Mouse (Mus musculus): ENCODE results near the gene Scoc. TPM values are rescaled to one million over a fixed set of nuclear protein-coding genes. Genes with fewer than 3 reads are reported as not detected.

The Scoc gene
- polyA plus RNA-seq, 1 experiment from 2014 or later, result 99.0 TPM

DNA sequence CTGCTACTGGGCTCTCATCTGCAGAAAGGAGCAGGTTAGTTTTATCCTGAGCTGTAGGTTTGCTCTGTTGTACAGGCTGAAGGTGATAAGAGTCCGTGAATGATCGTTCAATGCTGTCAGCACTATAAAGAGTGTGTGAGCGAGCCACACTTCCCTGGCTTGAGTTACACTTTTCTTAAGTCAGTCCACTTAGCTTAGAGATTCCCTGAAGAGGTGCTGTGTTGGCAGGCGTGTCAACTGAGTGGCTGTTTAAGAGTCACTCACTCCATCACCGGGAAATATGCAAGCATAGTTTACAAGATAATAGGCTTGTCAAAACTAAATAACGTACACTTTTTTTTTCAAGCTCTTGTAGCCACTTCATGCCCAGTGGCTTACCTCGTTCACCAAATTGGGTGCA lies 31.2 kb downstream of the Scoc start:
- ATAC-seq (ENCODE audit: insufficient number of reproducible peaks, low FRiP score, low TSS enrichment, low read depth), result no peak
- Histone ChIP-seq H3K27me3 (no peaks in the 10 kb centered on the region), H3K4me1 (no peaks in the 10 kb centered on the region), H3K9ac (no peak overlapping the region), H3K36me3 (no peaks in the 10 kb centered on the region), H3K27ac (replicated peaks) (no peak overlapping the region), H3K4me3 (replicated peaks) (no peak overlapping the region), H3K4me2 (replicated peaks) (no peak overlapping the region), H3K9me3 (replicated peaks) (no peaks in the 10 kb centered on the region)
- 67% methylated on average over 7 of the region's 7 CpGs for WGBS

DNA sequence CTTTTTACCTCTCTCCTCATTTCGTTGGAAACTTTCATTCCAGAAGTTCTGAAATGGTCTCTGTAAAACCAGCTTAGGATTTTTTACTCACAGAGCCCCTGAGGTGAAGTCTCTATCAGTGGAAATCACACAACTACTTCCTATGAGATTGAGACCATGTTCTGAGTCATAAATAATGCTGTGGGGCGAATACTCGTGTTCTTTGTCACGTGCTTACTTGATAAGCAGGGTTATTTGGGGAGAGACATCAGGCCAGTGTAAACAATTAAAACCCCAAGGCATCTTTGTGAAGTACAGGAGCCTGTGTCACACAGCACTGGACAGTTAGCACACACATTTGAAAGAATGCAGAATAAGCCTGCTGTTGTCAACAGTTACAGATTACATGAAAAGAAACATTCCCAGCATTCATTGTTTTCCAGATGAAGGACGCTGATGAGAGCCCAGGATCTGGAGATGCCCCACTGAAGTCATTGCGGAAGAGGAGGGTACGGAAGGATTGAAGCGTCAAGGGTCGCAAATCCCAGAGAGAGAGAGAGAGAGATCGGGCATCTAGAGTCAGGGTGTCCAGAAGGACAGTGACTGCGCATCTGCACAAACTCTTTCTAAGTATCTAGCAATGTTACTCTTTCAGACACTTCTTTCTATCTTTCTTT lies 32.0 kb downstream of the Scoc start:
- Histone ChIP-seq H3K9me3 (replicated peaks) (no peaks in the 10 kb centered on the region), H3K27me3 (no peaks in the 10 kb centered on the region), H3K4me1 (no peaks in the 10 kb centered on the region), H3K4me2 (replicated peaks) (no peak overlapping the region), H3K9ac (no peak overlapping the region), H3K27ac (replicated peaks) (no peak overlapping the region), H3K36me3 (no peaks in the 10 kb centered on the region), H3K4me3 (replicated peaks) (no peak overlapping the region)
- WGBS, result 76% methylated on average over 11 of the region's 11 CpGs
- ATAC-seq (ENCODE audit: insufficient number of reproducible peaks, low FRiP score, low TSS enrichment, low read depth), result no peak

DNA sequence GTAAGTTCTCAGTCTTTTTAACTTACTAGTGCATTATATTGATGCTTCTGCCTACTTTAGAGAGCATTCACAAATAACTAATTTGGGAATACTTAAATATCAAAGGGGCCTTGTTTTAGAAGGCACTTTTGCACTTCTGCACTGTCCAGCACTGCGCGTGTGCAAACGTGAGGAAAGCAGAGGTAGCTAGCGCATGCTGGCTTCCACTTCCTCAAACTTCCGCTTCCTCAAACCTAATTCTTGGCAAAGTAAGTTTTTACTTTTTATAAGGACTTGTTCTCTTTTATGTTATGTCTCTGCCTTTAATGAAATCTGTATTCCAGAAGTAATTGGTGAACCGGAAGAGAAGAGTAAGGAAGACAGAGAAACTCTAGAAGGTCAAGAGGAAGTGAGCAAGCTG lies 33.0 kb downstream of the Scoc start:
- no peaks in the 10 kb centered on the region for H3K27me3 ChIP-seq
- ATAC-seq (ENCODE audit: insufficient number of reproducible peaks, low FRiP score, low TSS enrichment, low read depth), result no peak
- no peak overlapping the region for H3K4me3 ChIP-seq (replicated peaks)
- no peak overlapping the region for H3K9ac ChIP-seq
- H3K36me3 ChIP-seq, result no peaks in the 10 kb centered on the region
- no peak overlapping the region for H3K4me2 ChIP-seq (replicated peaks)
- WGBS, result 86% methylated on average over 6 of the region's 6 CpGs
- H3K9me3 ChIP-seq (replicated peaks), result no peaks in the 10 kb centered on the region
- no peaks in the 10 kb centered on the region for H3K4me1 ChIP-seq
- no peak overlapping the region for H3K27ac ChIP-seq (replicated peaks)

DNA sequence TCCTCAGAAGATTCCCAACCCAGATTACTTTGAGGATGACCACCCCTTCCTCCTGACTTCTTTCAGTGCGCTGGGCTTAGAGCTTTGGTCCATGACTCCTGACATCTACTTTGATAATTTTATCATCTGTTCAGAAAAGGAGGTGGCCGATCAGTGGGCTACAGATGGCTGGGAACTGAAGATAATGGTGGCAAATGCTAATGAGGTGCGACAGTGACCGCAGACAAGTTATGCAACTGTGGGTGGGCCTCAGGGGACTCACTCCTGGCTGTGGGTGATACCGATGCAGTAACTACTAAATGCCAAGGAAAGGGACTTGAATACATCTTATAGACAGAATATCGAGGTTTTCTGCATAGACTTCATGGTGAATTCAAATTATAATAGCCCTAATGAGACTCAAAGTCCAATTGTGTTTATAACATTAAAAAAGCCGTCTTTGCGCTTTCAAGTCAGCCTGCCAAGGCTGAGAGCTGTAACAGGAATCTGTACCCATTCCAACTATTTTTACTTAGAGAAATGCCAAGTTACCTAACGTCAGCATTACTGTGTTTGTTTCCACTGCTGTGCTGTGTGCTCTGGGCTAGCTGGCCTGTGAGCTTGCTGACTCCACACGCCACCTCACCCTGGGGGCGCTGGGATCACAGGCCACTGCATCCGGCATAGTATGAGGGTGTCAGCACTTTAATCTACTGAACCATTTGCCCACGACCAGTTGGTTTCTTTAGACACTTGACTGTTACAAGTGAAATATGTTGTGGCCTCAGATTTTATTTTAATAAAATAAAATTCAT lies 35.0 kb downstream of the Scoc start:
- 70% methylated on average over 13 of the region's 13 CpGs for WGBS
- Histone ChIP-seq H3K9ac (no peak overlapping the region), H3K4me2 (replicated peaks) (no peak overlapping the region), H3K4me3 (replicated peaks) (no peak overlapping the region), H3K4me1 (no peaks in the 10 kb centered on the region), H3K27ac (replicated peaks) (no peak overlapping the region), H3K27me3 (no peaks in the 10 kb centered on the region), H3K9me3 (replicated peaks) (no peaks in the 10 kb centered on the region), H3K36me3 (no peaks in the 10 kb centered on the region)
- no peak for ATAC-seq (ENCODE audit: insufficient number of reproducible peaks, low FRiP score, low TSS enrichment, low read depth)

DNA sequence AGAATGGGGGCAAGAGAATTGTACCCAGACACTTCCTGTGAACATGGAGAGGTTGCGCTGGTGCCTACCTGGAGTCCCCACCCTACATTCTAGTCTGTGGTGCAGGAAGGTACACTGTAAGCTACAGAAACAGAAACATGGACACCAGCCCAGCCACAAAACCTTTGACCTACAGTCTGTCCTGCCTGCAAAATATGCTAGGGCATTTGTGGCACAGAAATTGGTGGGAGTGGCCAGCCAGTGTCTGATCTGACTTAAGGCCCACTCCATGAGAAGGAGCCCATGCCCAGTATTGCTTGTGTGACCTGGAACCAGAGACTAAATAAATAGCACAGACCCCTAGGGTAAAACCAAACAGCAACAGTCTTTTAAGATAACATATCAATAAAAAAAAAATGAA lies 36.8 kb downstream of the Scoc start:
- no peak for ATAC-seq (ENCODE audit: insufficient number of reproducible peaks, low FRiP score, low TSS enrichment, low read depth)
- no peaks in the 10 kb centered on the region for H3K4me1 ChIP-seq
- no peaks in the 10 kb centered on the region for H3K9me3 ChIP-seq (replicated peaks)
- H3K27me3 ChIP-seq, result no peaks in the 10 kb centered on the region
- H3K27ac ChIP-seq (replicated peaks), result no peak overlapping the region
- no peak overlapping the region for H3K4me3 ChIP-seq (replicated peaks)
- WGBS, result 100% methylated on average over 1 of the region's 1 CpGs
- no peaks in the 10 kb centered on the region for H3K36me3 ChIP-seq
- no peak overlapping the region for H3K4me2 ChIP-seq (replicated peaks)
- H3K9ac ChIP-seq, result no peak overlapping the region

DNA sequence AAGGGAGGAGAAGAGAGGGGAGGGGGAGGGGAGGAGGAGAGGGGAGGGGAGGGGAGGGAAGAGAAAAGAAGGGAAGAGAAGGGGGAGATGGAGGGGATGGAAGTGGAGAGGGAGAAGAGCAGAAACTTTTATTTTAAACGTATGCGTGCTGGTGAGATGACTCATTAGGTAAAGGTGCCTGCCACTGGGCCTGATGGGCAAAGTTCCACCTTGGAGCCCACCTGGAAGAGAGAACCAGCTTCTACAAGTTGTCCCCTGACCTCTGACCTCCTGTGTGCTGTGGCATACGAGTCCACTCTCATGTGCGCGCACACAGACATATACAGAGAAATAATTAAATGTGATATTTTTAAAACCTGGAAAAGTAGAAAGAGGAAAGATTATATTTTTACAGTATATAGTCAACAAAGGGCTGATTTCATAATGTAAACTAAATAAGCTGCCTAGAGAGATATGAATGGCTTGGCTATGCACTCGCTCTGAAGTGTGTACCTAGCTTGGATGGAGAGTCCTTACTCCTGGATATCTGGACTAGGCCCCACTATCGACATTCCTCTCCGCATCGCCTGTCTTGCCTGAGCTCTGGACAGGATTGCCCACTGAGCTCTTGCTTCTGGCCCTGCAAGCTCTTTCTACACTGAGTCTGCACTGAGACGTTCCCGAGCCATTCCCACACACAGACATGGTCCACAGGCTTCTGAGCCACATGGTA lies 39.2 kb downstream of the Scoc start:
- no peaks in the 10 kb centered on the region for H3K4me1 ChIP-seq
- no peaks in the 10 kb centered on the region for H3K36me3 ChIP-seq
- no peak overlapping the region for H3K4me3 ChIP-seq (replicated peaks)
- WGBS, result 85% methylated on average over 11 of the region's 11 CpGs
- H3K27me3 ChIP-seq, result no peaks in the 10 kb centered on the region
- no peak overlapping the region for H3K4me2 ChIP-seq (replicated peaks)
- H3K27ac ChIP-seq (replicated peaks), result no peak overlapping the region
- H3K9me3 ChIP-seq (replicated peaks), result no peaks in the 10 kb centered on the region
- no peak overlapping the region for H3K9ac ChIP-seq
- ATAC-seq (ENCODE audit: insufficient number of reproducible peaks, low FRiP score, low TSS enrichment, low read depth), result no peak

DNA sequence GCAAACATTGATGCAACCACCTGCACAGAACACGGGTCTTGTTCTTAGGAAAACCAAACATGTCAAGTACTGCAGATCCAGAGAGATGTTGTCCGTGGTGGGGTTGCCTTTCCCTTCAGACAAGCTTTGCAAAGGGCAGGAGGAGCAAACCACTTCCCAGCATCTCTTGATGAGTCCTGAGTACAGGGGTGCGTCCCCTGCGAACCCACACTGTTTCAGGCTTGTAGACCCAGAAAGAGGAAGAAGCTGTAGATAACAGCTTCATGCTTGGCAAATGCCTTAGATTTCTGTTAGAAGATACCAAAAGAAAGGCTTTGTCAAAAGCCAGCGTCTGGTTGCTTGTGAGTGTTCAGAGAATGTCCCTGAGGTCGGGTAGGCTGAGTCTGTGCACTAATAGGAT lies 40.2 kb downstream of the Scoc start:
- Histone ChIP-seq H3K27ac (replicated peaks) (no peak overlapping the region), H3K9ac (no peak overlapping the region)

DNA sequence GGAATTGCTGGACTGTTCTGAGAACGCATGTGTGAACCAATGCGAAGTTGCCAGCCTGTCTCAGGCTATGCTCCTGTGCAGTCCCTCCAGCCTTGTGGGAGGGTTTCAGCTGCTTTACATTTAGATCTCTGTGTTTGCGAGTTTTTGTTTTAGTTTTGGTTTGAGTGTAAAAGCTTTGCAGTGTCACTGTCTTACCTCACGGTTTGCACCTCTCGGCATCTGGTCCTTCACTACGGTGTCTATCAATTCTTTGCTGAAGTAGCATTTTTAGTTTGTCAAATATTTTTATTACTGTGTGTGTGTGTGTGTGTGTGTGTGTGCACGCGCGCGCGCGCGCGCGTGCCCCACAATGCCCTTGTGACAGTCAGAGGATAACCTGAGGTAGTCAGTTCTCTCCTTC lies 41.3 kb downstream of the Scoc start:
- Histone ChIP-seq H3K9me3 (replicated peaks) (no peaks in the 10 kb centered on the region), H3K4me3 (replicated peaks) (no peak overlapping the region), H3K36me3 (no peaks in the 10 kb centered on the region), H3K4me2 (replicated peaks) (no peak overlapping the region), H3K27ac (replicated peaks) (no peak overlapping the region), H3K27me3 (no peaks in the 10 kb centered on the region), H3K9ac (no peak overlapping the region), H3K4me1 (no peaks in the 10 kb centered on the region)
- no peak for ATAC-seq (ENCODE audit: insufficient number of reproducible peaks, low FRiP score, low TSS enrichment, low read depth)
- WGBS, result 95% methylated on average over 15 of the region's 15 CpGs

More for the DNA sequence above, 40.2 kb downstream of the Scoc start:
- H3K4me3 ChIP-seq (replicated peaks), result no peak overlapping the region
- ATAC-seq (ENCODE audit: insufficient number of reproducible peaks, low FRiP score, low TSS enrichment, low read depth), result no peak
- WGBS, result 76% methylated on average over 6 of the region's 6 CpGs
- H3K4me2 ChIP-seq (replicated peaks), result no peak overlapping the region
- H3K4me1 ChIP-seq, result no peaks in the 10 kb centered on the region
- no peaks in the 10 kb centered on the region for H3K27me3 ChIP-seq
- H3K9me3 ChIP-seq (replicated peaks), result no peaks in the 10 kb centered on the region
- no peaks in the 10 kb centered on the region for H3K36me3 ChIP-seq

DNA sequence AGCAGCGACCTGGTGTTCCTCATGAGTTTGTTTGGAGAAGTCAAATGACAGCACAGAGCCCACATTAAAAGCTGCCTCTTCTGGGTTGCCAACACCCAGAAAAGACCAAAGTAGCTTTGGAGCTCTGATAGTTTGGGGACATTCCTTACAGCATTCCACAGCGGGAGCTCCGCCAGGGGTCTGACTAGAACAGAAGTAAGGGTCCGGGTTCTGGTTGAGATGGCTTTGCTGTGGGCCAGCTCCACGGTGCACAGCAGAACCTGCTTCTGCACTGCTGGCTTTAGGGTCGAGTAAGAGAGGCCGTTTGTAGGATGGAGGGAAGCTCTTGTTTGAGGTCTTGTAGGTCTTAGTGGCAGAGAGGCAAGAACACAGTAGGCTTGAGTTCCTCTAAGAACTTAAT lies 49.7 kb downstream of the Scoc start:
- no peaks in the 10 kb centered on the region for H3K36me3 ChIP-seq
- H3K4me1 ChIP-seq, result no peaks in the 10 kb centered on the region
- no peak overlapping the region for H3K4me2 ChIP-seq (replicated peaks)
- H3K9me3 ChIP-seq (replicated peaks), result no peaks in the 10 kb centered on the region
- no peak overlapping the region for H3K27ac ChIP-seq (replicated peaks)
- no peak for ATAC-seq (ENCODE audit: insufficient number of reproducible peaks, low FRiP score, low TSS enrichment, low read depth)
- H3K9ac ChIP-seq, result no peak overlapping the region
- 83% methylated on average over 7 of the region's 7 CpGs for WGBS
- H3K4me3 ChIP-seq (replicated peaks), result no peak overlapping the region
- H3K27me3 ChIP-seq, result no peaks in the 10 kb centered on the region

DNA sequence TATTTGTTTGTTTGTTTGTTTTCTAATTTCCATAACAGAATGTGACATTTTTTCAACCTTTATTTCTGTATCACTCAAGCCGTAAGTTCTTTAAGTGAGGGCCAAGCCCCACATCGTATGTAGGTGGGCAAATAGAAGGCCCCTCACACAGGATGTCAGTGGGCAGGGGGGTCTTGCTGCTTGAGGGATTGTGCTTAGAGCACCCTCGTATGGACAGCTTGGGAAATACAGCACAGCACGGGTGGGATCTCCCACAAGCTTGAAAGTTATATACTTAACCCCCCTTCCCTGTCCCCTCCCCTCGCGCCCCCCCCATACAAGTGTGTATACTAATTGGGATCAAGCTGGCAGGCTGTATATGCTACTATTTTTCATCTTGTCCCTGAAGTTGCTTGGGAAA lies 51.4 kb downstream of the Scoc start:
- ATAC-seq (ENCODE audit: insufficient number of reproducible peaks, low FRiP score, low TSS enrichment, low read depth), result no peak
- H3K9ac ChIP-seq, result no peak overlapping the region
- H3K4me2 ChIP-seq (replicated peaks), result no peak overlapping the region
- no peaks in the 10 kb centered on the region for H3K36me3 ChIP-seq
- H3K9me3 ChIP-seq (replicated peaks), result no peaks in the 10 kb centered on the region
- H3K27me3 ChIP-seq, result no peaks in the 10 kb centered on the region
- no peaks in the 10 kb centered on the region for H3K4me1 ChIP-seq
- WGBS, result 37% methylated on average over 6 of the region's 6 CpGs
- H3K4me3 ChIP-seq (replicated peaks), result no peak overlapping the region
- H3K27ac ChIP-seq (replicated peaks), result no peak overlapping the region

DNA sequence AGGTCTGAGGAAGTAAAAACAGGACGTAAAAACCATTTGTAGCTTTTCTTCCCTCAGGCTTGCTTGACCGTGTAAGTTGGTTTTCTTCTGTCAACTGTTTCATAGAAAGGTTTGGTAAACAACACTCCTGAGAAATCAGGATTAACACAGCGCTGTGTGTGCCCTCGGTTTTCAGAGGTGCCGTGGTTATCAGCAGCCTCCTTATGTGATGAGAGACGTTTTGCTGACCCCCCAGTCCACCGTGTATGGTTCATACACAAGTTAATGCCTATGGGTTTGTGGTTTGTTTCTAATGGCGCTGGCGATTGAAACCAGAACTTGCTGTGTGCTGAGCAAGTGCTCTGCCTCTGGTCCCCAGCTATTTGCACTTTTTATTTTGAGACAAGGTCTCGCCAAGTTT lies 52.6 kb downstream of the Scoc start:
- H3K9me3 ChIP-seq (replicated peaks), result no peaks in the 10 kb centered on the region
- WGBS, result 69% methylated on average over 10 of the region's 10 CpGs
- no peak overlapping the region for H3K9ac ChIP-seq
- no peaks in the 10 kb centered on the region for H3K27me3 ChIP-seq
- no peaks in the 10 kb centered on the region for H3K36me3 ChIP-seq
- no peak overlapping the region for H3K4me2 ChIP-seq (replicated peaks)
- no peaks in the 10 kb centered on the region for H3K4me1 ChIP-seq
- no peak for ATAC-seq (ENCODE audit: insufficient number of reproducible peaks, low FRiP score, low TSS enrichment, low read depth)
- H3K27ac ChIP-seq (replicated peaks), result no peak overlapping the region
- no peak overlapping the region for H3K4me3 ChIP-seq (replicated peaks)
